Mouse (Mus musculus): ENCODE results near the gene Mok.

GRCm38 (mm10) chr12:110819367-110819766, 21.4 kb downstream of the Mok start:
- TF ChIP-seq CTCF (IDR thresholded peaks at IDR 0.05; ENCODE audit: low read depth, low read length) (no peak), POLR2A (IDR thresholded peaks at IDR 0.05; ENCODE audit: borderline replicate concordance, low read depth, low read length) (no peak)

Data from bone marrow macrophage, adult 2 months (primary cell).